Mouse (Mus musculus): ENCODE measurements around the gene Negr1. TPM values are rescaled to one million over a fixed set of nuclear protein-coding genes. Genes with fewer than 3 reads are reported as not detected.

Gene Negr1
- total RNA-seq, 2 experiments from 2014 or later, result not detected

GRCm38 (mm10) chr3:157098417-157098816 is 536.8 kb downstream of the Negr1 start:
- no peak for ATAC-seq (replicated peaks; ENCODE audit: poor library complexity)

DNA sequence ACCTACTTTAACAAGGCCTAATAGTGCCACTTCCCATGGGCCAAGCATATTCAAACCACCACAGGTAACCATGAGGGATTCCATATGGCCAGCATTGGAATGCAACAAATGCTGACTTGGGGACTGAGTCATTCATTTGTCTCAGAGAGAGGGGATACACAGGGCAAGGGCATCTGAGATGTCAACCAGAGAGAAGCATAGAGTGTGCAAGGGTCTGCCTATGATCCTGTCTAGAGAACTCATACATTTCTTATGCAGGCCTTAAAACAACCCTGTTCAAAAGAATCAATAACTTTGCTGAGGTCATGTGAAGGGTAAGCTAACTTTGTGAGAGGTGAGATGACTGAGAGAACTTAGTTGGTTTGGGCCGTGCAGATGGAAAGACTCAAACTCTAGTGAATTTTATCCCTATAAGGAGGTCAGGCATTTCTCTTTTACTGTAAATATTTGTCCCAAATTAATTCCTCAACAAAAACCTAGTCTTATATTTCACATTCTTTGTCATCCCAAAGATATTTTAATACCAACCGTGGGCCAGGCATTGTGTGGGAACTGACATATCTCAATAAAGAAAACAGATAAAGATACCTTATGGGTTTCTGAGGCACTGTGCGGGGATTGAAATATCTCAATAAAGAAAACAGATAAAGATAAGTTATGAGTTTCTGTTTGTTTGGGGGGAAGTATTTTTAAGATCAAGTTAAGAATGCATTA is 543.4 kb downstream of the Negr1 start:
- no peak for ATAC-seq (replicated peaks; ENCODE audit: poor library complexity)

DNA sequence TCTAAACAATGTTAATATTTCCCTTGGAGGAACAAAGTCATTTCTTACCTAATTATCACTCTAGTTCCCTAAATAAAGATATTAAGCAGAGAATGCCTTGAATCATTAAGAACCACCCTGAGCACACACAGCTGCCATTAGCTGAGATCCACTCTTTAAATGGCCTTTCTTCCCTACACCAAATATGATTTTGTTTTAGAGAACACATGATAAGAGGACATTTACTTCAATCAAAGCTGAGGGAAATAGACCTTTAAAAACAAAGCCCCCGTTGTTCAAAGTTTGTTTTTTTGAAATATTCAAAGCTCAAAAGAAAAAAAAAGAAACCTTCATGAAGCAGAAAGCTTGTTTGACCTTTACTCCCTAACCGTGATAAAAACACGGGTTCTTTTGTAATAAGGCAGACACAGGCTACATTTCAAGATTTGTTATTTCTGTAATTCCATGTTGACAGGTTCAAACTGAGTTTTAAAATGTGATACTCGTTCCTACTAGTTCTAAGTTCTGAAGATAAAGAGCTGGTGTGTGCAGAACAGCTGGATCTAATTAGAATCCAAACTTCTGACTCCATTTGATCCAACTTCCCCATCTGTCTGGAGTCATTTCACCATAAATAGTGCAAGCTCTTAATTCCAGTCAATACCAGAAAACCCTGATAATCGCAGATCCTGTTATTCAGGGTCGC is 544.1 kb downstream of the Negr1 start:
- no peak for ATAC-seq (replicated peaks; ENCODE audit: poor library complexity)

- no peak for ATAC-seq (replicated peaks; ENCODE audit: poor library complexity)
Observed at GRCm38 (mm10) chr3:157108156-157108555, 546.6 kb downstream of the Negr1 start.

- ATAC-seq (replicated peaks; ENCODE audit: poor library complexity), result no peak; the same call in 1 of the 2 replicates
Observed at GRCm38 (mm10) chr3:157109308-157109707, 547.7 kb downstream of the Negr1 start.

DNA sequence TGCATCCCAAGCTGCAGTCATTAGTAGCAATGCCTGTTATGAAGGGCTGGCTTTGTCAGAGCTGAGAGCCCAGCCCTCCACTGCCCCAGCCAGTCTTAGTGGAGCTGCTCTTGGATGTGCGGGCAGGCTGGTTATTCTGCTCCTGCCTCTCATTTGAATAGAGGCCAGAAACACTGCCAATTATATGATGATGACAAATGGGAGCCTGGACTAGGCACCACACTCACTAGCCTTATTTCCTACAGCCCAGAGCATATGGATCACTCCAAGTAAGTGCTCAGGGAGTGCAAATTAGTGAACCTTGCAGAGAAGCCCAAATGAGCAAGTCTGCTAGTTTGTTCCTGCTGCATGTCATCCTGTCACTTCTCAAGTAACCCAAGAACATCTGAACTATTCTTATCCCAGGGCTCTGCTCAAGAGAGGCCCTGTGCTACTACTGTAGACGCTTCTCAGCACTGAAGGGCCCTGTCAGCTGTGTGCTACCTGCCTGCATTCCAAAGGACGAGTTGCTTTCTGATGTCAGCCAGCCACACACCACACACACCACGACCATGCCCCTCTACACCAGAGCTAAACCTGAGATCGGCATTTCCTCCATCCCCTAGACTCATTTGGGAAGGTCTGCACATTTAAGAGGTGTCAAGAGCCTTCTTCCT is 553.6 kb downstream of the Negr1 start:
- no peak for ATAC-seq (replicated peaks; ENCODE audit: poor library complexity)

DNA sequence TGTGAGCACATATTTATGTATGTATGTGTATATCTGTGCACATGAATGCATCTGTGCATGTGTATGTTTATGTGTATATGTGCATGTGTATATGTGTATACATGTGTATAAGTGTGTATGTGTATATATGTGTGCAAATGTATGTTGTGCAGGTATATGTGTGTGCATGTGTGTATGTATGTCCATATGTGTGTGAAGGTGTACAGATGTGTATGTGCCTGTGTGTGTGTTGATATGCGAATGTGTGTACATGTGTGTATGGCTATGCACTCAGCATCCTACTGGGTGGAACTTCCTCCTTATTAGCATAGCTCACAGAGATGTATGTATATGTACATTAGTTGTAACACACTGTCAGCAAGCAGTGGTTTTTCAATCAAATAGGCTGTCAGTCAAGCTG is 554.4 kb downstream of the Negr1 start:
- no peak for ATAC-seq (replicated peaks; ENCODE audit: poor library complexity)

- ATAC-seq (replicated peaks; ENCODE audit: poor library complexity), result no peak
Observed at GRCm38 (mm10) chr3:157119916-157120315, 558.3 kb downstream of the Negr1 start.

DNA sequence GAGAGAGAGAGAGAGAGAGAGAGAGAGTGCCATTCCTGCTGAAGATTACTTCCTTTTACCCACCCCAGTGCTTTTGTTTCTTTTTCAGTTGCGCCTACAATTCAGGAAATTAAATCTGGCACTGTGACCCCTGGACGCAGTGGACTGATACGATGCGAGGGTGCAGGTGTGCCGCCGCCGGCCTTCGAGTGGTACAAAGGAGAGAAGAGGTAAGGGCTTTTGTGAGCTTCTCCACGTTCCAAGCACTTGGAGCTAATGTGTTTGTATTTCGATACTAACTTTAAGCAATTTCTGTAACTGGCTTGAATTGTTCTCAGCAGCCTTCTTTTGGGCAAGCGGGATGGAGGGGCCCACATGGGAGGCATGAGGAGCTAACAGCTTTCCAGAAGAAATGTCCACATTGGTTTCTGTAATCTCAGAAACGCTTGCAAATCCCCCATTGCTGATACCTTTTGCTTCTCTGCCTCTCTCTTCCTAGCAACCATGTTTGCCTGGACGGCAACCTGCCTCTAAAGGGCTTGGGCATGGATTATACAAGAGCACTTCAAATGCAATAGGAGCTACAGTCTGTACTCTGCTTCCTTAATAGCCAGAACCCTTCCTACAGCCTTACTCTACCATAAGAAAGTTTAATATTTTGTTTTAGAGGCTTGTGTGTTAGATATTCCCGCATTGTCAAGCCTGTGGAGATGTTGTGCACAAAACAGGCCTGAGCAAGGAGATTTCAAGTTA is 584.7 kb downstream of the Negr1 start:
- no peak for ATAC-seq (replicated peaks; ENCODE audit: poor library complexity)

GRCm38 (mm10) chr3:157154902-157155301 is 593.3 kb downstream of the Negr1 start:
- no peak for ATAC-seq (replicated peaks; ENCODE audit: poor library complexity)

GRCm38 (mm10) chr3:157155513-157155912 is 593.9 kb downstream of the Negr1 start:
- ATAC-seq (replicated peaks; ENCODE audit: poor library complexity), result no peak

DNA sequence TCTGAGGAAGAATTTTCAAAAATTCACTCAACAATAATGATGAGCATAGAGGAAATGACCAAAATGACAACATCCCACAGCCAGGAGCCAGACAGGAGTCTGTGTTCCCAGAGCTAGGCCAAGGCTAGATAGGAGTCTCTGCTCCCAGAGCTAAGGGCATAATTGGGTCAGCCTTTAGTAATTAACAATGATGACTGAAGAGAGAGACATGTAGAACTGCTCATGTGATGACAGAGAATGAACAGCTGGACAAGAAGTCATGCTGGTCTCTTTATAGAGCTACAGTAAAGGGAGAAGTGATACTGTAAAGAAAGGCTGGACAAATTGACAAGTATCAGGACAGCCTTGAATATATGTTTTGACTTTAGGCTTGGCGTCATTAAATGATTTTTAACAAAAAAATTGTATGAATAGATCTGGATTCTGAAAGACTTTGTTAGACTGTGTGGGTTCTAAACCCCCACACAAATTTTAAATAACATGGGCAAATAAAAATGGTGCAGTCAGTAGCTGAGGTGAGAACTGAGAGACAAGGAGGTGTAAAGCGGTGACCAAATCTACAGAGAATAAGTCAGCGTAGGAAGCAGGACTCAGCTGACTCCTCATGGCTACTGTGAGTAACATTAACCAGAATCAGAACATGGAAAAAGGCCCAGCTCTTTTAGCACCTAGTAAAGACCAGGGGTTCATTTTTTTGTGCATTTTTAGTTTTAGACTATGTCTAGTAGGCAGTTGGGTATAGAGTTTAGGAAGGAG is 603.4 kb downstream of the Negr1 start:
- no peak for ATAC-seq (replicated peaks; ENCODE audit: poor library complexity)

- 0 out of 2 replicates have a peak, but pooled peaks have one; percentile 29 for ATAC-seq (replicated peaks; ENCODE audit: poor library complexity)
Observed at GRCm38 (mm10) chr3:157181975-157182374, 620.4 kb downstream of the Negr1 start.

DNA sequence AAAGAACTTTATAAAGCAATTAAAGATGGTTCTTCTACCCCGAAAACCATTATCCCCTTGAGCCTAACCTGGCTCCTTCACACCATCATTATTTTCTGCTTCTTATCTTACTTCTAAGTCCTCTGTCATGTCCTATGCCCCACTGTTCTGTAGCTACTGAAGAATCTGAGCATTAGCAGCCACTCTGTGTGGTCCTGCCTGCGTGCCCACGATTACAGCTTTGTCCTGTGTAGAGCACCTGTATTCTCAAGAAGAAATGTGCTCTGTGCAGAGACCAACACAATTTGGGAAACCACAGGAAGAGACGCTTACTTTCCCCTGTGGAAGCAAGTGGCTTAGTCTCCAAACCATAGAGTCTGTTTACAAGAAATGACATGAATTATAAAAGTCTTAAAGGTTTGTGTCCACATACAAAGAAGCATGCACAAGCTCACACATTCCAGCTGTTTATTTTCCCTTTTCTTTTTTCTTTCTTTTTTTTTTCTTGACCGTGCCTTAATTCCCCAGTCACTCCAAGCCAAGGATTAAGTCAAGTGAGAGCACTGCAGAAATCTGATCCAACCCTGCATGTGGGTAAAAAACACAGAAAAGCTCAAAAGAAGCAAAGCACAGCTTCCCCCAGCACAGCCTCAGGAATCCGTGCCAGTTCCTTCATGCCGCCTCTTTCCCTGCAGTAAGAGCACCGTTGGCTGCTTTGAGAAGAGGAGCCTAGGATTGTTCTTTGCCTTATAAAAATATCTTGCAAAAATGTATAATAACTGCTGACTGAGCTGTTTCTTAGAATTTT is 627.5 kb downstream of the Negr1 start:
- ATAC-seq (replicated peaks; ENCODE audit: poor library complexity), result no peak

DNA sequence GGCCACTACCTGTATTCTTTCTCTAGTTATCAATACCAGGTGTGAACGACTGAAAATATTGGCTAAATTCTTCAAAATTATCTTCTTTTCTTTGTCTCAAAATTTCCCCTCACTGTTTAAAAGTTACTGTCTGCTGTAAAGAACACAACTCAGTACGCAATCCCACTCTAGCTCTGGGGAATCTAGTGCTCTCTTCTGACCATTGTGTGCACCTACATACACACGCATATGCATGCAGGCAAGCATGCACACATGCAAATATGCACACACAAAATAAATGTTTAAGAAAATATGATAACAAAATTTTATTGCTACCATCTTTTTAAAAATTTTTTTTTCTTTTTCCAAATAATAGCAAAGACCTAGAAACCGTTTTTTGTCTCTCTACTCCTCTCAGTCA is 628.2 kb downstream of the Negr1 start:
- no peak for ATAC-seq (replicated peaks; ENCODE audit: poor library complexity)

GRCm38 (mm10) chr3:157190551-157190950 is 629.0 kb downstream of the Negr1 start:
- ATAC-seq (replicated peaks; ENCODE audit: poor library complexity), result no peak

GRCm38 (mm10) chr3:157192021-157192420 is 630.4 kb downstream of the Negr1 start:
- ATAC-seq (replicated peaks; ENCODE audit: poor library complexity), result no peak

DNA sequence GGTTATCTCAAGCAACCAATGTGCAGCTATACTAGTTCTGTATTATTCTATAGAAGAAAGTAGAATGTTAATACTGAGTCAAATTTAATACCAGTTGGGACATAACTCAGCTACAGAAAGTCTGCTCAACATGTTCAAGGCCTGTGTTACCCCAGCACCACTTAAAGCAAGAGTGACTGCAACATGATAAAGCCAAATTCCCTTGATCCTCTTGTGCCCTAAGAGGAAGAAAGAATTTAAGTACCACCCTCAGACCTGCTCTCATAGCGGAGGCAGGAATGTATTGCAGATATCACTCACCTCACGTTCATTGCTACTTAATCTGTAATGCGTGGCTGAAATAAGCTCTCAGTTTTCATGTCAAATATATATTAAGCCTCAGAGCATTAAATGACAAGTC is 631.5 kb downstream of the Negr1 start:
- ATAC-seq (replicated peaks; ENCODE audit: poor library complexity), result no peak

DNA sequence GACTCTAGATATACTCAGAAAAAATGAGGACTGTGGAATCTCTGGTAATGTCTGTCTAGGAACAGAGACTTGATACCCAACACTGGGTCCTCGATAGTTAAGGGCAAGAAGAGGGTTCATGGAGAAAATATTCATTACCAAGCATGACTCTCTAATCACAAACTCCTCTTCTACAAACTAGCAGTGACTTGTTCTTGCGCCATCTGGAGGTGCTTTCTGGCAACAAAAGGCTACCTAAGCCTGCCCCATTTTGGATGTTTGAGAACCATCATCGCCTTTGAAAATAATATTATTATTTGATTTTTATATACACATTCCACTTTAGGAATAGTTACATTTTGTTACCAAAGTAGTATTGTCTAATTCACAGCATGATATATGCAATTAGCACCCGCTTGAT is 637.1 kb downstream of the Negr1 start:
- no peak for ATAC-seq (replicated peaks; ENCODE audit: poor library complexity)

GRCm38 (mm10) chr3:157201726-157202125 is 640.1 kb downstream of the Negr1 start:
- ATAC-seq (replicated peaks; ENCODE audit: poor library complexity), result no peak
